Mouse (Mus musculus): Measurements from ENCODE around the gene Hltf. TPM values are rescaled to one million over a fixed set of nuclear protein-coding genes. Genes with fewer than 3 reads are reported as not detected.

Gene Hltf
- polyA plus RNA-seq, 1 experiment from 2014 or later: 21.6 TPM

GRCm38 (mm10) chr3:20167487-20167886, 109.9 kb downstream of the Hltf start:
- H3K36me3 ChIP-seq: no peaks in the 10 kb centered on the region
- no peaks in the 10 kb centered on the region for H3K4me1 ChIP-seq (replicated peaks)
- H3K9me3 ChIP-seq: no peaks in the 10 kb centered on the region
- no peak overlapping the region for H3K9ac ChIP-seq
- no peak overlapping the region for H3K27ac ChIP-seq
- 81% methylated on average over 1 of the region's 1 CpGs for WGBS
- no peaks in the 10 kb centered on the region for H3K27me3 ChIP-seq
- no peak overlapping the region for H3K4me3 ChIP-seq
- H3K4me2 ChIP-seq: no peak overlapping the region
- ATAC-seq (ENCODE audit: low FRiP score): no peak

Other genes starting within 250 kb of the Hltf start
- gene Cp, start 100.8 kb upstream of the Hltf start, polyA plus RNA-seq (2015; fragmentation: Nextera tagmentation; extraction: Ambion mirVana): 11.9 and 12.1 TPM in 2 replicates
- gene Hps3, start 22.5 kb upstream of the Hltf start, polyA plus RNA-seq (2015; fragmentation: Nextera tagmentation; extraction: Ambion mirVana): 13.3 and 13.8 TPM in 2 replicates
- 34.8 and 37.4 TPM in 2 replicates for gene Gyg, start 97.5 kb downstream of the Hltf start, polyA plus RNA-seq (2015; fragmentation: Nextera tagmentation; extraction: Ambion mirVana)
- gene Cpa3, start 184.4 kb downstream of the Hltf start, polyA plus RNA-seq (2015; fragmentation: Nextera tagmentation; extraction: Ambion mirVana): 0.18 and 0.45 TPM in 2 replicates
- gene Cpb1, start 217.9 kb downstream of the Hltf start, polyA plus RNA-seq (2015; fragmentation: Nextera tagmentation; extraction: Ambion mirVana): 0.12 and 0.18 TPM in 2 replicates